Mouse (Mus musculus) CH12.LX (cell line): ENCODE results near the gene Ang4.

Experiments
- CTCF ChIP-seq, 2 experiments: IDR thresholded peaks in 1 of 2; conservative IDR thresholded peaks in 1 of 2; 2 replicates each; pipeline ENCODE4 v1.5.1; 2011 to 2012; ENCODE audit warnings: low read depth in 2 of 2, low read length in 2 of 2, improper control_type of control experiment in 1 of 2, inconsistent platforms in 1 of 2, mild to moderate bottlenecking in 1 of 2, moderate library complexity in 1 of 2
- IRF4 ChIP-seq: IDR thresholded peaks from 2 replicates; pipeline ENCODE4 v1.6.1; 2014; ENCODE audit warnings: low read depth, mild to moderate bottlenecking, inconsistent platforms, low read length, improper control_type of control experiment
- MAX ChIP-seq: IDR thresholded peaks from 2 replicates; pipeline ENCODE4 v1.6.1; 2011; ENCODE audit warnings: low read length, improper control_type of control experiment
- MYC ChIP-seq: IDR thresholded peaks from 2 replicates; pipeline ENCODE4 v1.6.1; 2011; ENCODE audit warnings: low read depth, mild to moderate bottlenecking, improper control_type of control experiment, low read length
- NELFE ChIP-seq: IDR thresholded peaks from 2 replicates; pipeline ENCODE4 v1.6.1; 2011; ENCODE audit warnings: low read depth, low read length, improper control_type of control experiment
- RCOR1 ChIP-seq: conservative IDR thresholded peaks from 2 replicates; pipeline ENCODE4 v1.6.1; 2012; ENCODE audit warnings: low read depth, mild to moderate bottlenecking, inconsistent platforms, low read length, improper control_type of control experiment

GRCm38 (mm10) chr14:51777791-51778190 is 4.4 kb upstream of the Ang4 start:
- TF ChIP-seq IRF4 (no peak), MYC (no peak), MAX (no peak), NELFE (no peak), RCOR1 (no peak), CTCF (conservative IDR thresholded peaks at IDR 0.05 in 1 of 2, IDR thresholded peaks at IDR 0.05 in 1 of 2; ENCODE audit: low read depth in 2 of 2, low read length in 2 of 2) (no peak)
